Mouse (Mus musculus) lung, adult 2 months (tissue): ENCODE measurements around the gene Brwd1.
"Not testable (repeated sequence)": the region's sequence is repeated elsewhere in the genome, so short reads cannot be mapped to it uniquely, and the experiment has no call there.

Experiments
- CTCF ChIP-seq: fragments of 200-500 bp; IDR thresholded peaks from 2 replicates; pipeline ENCODE4 v1.5.1; 2011; ENCODE audit warnings: mild to moderate bottlenecking, low read length, control low read depth; ENCODE audit not compliant: insufficient read depth
- POLR2A ChIP-seq: fragments of 200-500 bp; IDR thresholded peaks from 2 replicates; pipeline ENCODE4 v1.6.1; 2011; ENCODE audit warnings: low read depth, mild to moderate bottlenecking, control low read depth, low read length, borderline replicate concordance; ENCODE audit errors: extremely low read depth

- not testable (repeated sequence) for TF ChIP-seq CTCF, POLR2A
These were observed 87.8 kb downstream of the Brwd1 start for GRCm38 (mm10) chr16:95994576-95994975.
